Mouse (Mus musculus): ENCODE measurements around the gene Mms22l.

- TF ChIP-seq CTCF (IDR thresholded peaks at IDR 0.05; ENCODE audit: low read depth, low read length): no peak
- TF ChIP-seq GATA2 (IDR thresholded peaks at IDR 0.05; ENCODE audit: borderline replicate concordance, low read depth, low read length): no peak
- no peak for TF ChIP-seq GATA1 (IDR thresholded peaks at IDR 0.05; ENCODE audit: borderline replicate concordance, low read length)
- no peak for TF ChIP-seq TAL1 (conservative IDR thresholded peaks at IDR 0.05; ENCODE audit: low read depth, low read length)
- no peak for TF ChIP-seq POLR2AphosphoS5 (IDR thresholded peaks at IDR 0.05; ENCODE audit: insufficient replicate concordance, low read depth, low read length)
Measured at GRCm38 (mm10) chr4:24509195-24509594, 12.9 kb downstream of the Mms22l start.

Measured in G1E (cell line).